Mouse (Mus musculus) kidney, postnatal 0 days (tissue): ENCODE results near the gene Tmem95. TPM values are rescaled to one million over a fixed set of nuclear protein-coding genes. Genes with fewer than 3 reads are reported as not detected.

ENCODE experiments used
- ATAC-seq: fragments of 200-750 bp; cut with Nextera tagmentation; replicated peaks from 2 replicates; pipeline ENCODE4 v1.8.0; 2017; ENCODE audit warnings: low read depth, moderate number of reproducible peaks, moderate TSS enrichment, moderate library complexity; ENCODE audit not compliant: low FRiP score
- DNase-seq: peaks from one replicate; pipeline ENCODE4 v3.0.0-alpha.2; 2016; ENCODE audit warnings: low spot score
- H3K27ac ChIP-seq: fragments of 300-500 bp; sonication (generic); 2 replicates; pipeline ENCODE4 v1.5.1; 2014; ENCODE audit warnings: mild to moderate bottlenecking
- H3K27me3 ChIP-seq: fragments of 300-500 bp; sonication (generic); 2 replicates; pipeline ENCODE4 v1.6.1; 2014; ENCODE audit warnings: low read length, mixed read lengths; ENCODE audit not compliant: insufficient read depth
- H3K36me3 ChIP-seq: fragments of 300-500 bp; sonication (generic); 2 replicates; pipeline ENCODE4 v1.6.1; 2014; ENCODE audit warnings: low read length, mixed read lengths; ENCODE audit not compliant: insufficient read depth
- H3K4me1 ChIP-seq: fragments of 300-500 bp; sonication (generic); replicated peaks from 2 replicates; pipeline ENCODE4 v1.6.1; 2014; ENCODE audit warnings: antibody characterized with exemption, low read length, mixed read lengths; ENCODE audit not compliant: insufficient read depth
- H3K4me2 ChIP-seq: fragments of 300-500 bp; sonication (generic); 2 replicates; pipeline ENCODE4 v1.6.1; 2014; ENCODE audit warnings: mild to moderate bottlenecking, low read length, moderate library complexity, mixed read lengths
- H3K4me3 ChIP-seq: fragments of 300-500 bp; sonication (generic); replicated peaks from 2 replicates; pipeline ENCODE4 v1.5.1; 2014; ENCODE audit warnings: low read depth, low read length
- H3K9ac ChIP-seq: fragments of 300-500 bp; sonication (generic); 2 replicates; pipeline ENCODE4 v1.6.1; 2014; ENCODE audit warnings: low read depth, low read length
- H3K9me3 ChIP-seq: fragments of 300-500 bp; sonication (generic); replicated peaks from 2 replicates; pipeline ENCODE4 v1.6.1; 2016; ENCODE audit warnings: low read length, inconsistent platforms, mixed read lengths
- CTCF ChIP-seq: IDR thresholded peaks from 2 replicates; pipeline ENCODE4 v1.5.1; 2016; ENCODE audit warnings: antibody characterized with exemption, low read depth, mild to moderate bottlenecking, moderate library complexity
- WGBS: fragments of 180-500 bp; shearing (Covaris S2); extraction: QIAGEN DNeasy Blood & Tissue Kit; methylation state at CpG from one replicate; pipeline ENCODE4 v1.1.7; 2014; 5-methylcytosine and 5-hydroxymethylcytosine counted together
- polyA plus RNA-seq: library from polyadenylated mRNA; unstranded; fragments of >200 nt; fragmentation: Nextera tagmentation; extraction: Ambion mirVana; gene quantifications from 2 replicates; pipeline ENCODE4 v1.2.1, GENCODE M21; 2015

The Tmem95 gene
- polyA plus RNA-seq, 1 experiment from 2014 or later: not detected

DNA sequence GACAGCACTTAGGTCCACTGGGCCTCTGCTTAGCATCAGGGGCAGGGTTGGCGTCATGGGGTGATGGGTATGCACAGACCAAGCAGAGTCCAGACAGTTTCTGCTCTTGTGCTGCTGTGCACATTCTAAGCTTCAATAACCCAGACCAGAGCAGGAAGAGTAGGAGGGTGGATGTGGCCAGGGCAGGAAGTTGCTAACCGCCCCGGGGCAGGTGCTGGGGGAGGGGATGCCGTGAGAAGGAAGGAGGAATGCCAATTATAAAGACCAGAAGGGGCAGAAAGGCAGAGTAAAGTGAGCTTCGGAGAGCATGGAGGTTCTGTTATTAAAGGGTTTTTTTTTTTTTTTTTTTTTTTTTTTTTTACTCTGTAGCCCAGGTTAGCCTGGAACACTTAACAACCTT lies 16.9 kb upstream of the Tmem95 start:
- Histone ChIP-seq H3K4me1 (peaks cover 3% of the 10 kb centered on the region; the same call in 1 of the 2 replicates), H3K36me3 (no peaks in the 10 kb centered on the region), H3K4me2 (no peak overlapping the region), H3K27me3 (no peaks in the 10 kb centered on the region), H3K9ac (no peak overlapping the region), H3K4me3 (no peak overlapping the region), H3K9me3 (no peaks in the 10 kb centered on the region), H3K27ac (no peak overlapping the region; the same call in 1 of the 2 replicates)
- ATAC-seq: no peak
- no peak for DNase-seq
- TF ChIP-seq CTCF: no peak
- WGBS: 65% methylated on average over 5 of the region's 5 CpGs

DNA sequence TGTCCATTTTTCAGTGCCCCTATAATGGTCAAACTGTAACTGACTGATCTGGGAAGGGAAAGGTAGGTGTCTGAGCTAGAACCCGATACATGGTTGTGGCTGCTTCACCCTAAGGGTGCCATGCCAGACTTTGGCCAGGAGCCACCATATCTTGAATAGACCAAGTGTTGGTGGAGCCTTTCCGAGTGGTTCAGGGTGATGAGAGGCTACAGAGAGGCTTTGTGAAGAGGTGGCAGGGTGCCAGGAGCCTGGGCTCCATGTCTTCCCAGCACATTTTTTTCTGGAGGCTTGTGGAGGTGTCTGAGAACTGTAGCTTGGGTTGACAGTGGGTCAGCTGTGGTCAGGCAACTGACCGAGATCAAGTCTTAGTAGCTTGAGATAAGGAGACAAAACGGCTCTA lies 13.7 kb upstream of the Tmem95 start:
- no peaks in the 10 kb centered on the region for H3K27me3 ChIP-seq
- H3K36me3 ChIP-seq: no peaks in the 10 kb centered on the region
- ATAC-seq (no peak), DNase-seq (no peak)
- 76% methylated on average over 4 of the region's 4 CpGs for WGBS
- H3K4me2 ChIP-seq: no peak overlapping the region
- H3K9ac ChIP-seq: no peak overlapping the region
- H3K4me1 ChIP-seq: no peaks in the 10 kb centered on the region
- H3K27ac ChIP-seq: no peak overlapping the region
- H3K9me3 ChIP-seq: no peaks in the 10 kb centered on the region
- TF ChIP-seq CTCF: no peak
- H3K4me3 ChIP-seq: no peak overlapping the region

DNA sequence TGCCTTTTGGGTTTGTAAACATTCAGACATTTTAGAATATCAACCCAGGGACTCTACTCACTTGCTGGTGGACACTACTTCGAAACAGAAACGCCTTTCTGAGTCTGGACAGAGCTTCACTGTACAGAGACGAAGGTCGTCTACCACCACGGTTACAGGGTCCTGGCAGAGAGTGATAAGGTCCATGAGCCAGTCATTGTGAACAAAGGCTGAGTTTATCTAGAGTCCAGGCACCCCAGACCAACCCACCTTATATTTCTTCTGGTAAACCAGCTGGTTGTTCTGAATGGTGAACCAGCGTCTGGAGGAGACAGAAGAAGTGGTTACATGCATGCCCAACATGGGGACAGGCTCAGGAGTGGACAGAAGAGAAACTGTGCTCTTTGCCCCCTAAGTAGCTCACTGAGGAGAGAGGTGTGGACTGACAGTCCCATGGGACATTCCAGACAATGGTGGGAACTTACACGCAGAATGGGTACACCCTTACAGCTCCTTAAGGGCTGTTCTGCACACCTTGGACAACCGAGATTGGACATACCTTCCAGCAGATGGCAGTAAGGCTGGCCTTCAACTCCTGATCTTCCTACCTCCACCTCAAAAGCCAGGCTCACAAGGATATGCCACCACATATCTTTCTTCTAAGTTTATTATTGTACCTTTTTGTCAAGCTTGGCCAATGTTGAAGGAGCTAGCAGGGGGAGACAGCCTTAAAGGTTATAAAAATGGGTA lies 9.3 kb upstream of the Tmem95 start:
- peak; percentile 77 for TF ChIP-seq CTCF
- Histone ChIP-seq H3K27me3 (no peaks in the 10 kb centered on the region), H3K4me3 (no peak overlapping the region), H3K9me3 (no peaks in the 10 kb centered on the region), H3K27ac (no peak overlapping the region), H3K9ac (no peak overlapping the region), H3K4me1 (no peaks in the 10 kb centered on the region), H3K4me2 (no peak overlapping the region), H3K36me3 (no peaks in the 10 kb centered on the region)
- WGBS: 71% methylated on average over 8 of the region's 8 CpGs
- no peak for DNase-seq
- no peak for ATAC-seq

DNA sequence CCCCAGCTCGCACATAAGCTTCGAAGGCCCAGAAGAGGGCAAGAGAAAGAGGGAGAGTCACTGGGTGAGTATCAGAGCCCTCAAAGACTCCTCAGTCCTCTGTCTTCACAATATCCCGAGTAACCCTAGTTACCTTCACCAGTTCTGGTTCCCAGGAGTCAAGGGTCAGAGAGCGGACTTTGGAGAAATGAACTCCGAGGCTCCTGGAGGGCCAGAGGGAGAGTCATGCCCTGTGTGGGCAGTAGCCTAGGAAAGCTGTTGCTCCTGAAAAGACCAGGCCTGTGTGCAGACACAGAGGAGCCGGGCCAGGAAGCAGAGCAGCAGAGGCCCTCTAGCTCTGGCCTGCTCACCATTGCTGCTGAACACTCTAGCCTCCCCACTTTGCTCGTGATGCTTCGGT lies 6.8 kb upstream of the Tmem95 start:
- H3K4me2 ChIP-seq: peak overlapping the region; percentile 30; the same call in 1 of the 2 replicates
- TF ChIP-seq CTCF: no peak
- no peaks in the 10 kb centered on the region for H3K9me3 ChIP-seq
- H3K36me3 ChIP-seq: no peaks in the 10 kb centered on the region
- H3K9ac ChIP-seq: no peak overlapping the region
- peaks cover 11% of the 10 kb centered on the region; the same call in 1 of the 2 replicates for H3K4me1 ChIP-seq
- H3K4me3 ChIP-seq: no peak overlapping the region
- H3K27ac ChIP-seq: peak overlapping the region; percentile 2; the same call in 1 of the 2 replicates
- 66% methylated on average over 8 of the region's 8 CpGs for WGBS
- ATAC-seq (no peak), DNase-seq (no peak)
- no peaks in the 10 kb centered on the region for H3K27me3 ChIP-seq

DNA sequence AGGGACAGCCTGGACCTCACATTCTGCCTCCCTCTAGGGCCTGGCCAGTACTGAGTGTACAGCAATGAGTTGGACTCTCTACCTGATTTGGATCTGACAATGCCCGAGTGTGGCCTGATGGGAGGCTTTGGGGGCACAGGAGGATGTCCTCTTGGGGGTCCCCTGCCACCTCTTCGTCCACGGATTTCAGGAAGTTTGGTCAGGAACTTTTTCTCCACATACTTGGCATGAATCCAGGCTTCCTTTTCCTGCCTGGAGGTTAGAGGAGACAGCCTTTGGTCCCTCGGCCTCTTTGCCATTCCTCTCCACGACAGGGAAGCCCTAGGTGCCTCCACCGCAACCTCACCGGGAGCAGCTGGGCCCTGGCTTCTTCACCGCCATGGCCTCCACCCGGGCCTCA lies 6.4 kb upstream of the Tmem95 start:
- no peaks in the 10 kb centered on the region for H3K9me3 ChIP-seq
- WGBS: 48% methylated on average over 9 of the region's 9 CpGs
- H3K4me1 ChIP-seq: peaks cover 15% of the 10 kb centered on the region
- no peak overlapping the region for H3K4me3 ChIP-seq
- peak overlapping the region; percentile 30; the same call in 1 of the 2 replicates for H3K4me2 ChIP-seq
- TF ChIP-seq CTCF: no peak
- peak overlapping the region; percentile 2; the same call in 1 of the 2 replicates for H3K27ac ChIP-seq
- no peaks in the 10 kb centered on the region for H3K27me3 ChIP-seq
- H3K9ac ChIP-seq: no peak overlapping the region
- DNase-seq (no peak), ATAC-seq (no peak)
- no peaks in the 10 kb centered on the region for H3K36me3 ChIP-seq

DNA sequence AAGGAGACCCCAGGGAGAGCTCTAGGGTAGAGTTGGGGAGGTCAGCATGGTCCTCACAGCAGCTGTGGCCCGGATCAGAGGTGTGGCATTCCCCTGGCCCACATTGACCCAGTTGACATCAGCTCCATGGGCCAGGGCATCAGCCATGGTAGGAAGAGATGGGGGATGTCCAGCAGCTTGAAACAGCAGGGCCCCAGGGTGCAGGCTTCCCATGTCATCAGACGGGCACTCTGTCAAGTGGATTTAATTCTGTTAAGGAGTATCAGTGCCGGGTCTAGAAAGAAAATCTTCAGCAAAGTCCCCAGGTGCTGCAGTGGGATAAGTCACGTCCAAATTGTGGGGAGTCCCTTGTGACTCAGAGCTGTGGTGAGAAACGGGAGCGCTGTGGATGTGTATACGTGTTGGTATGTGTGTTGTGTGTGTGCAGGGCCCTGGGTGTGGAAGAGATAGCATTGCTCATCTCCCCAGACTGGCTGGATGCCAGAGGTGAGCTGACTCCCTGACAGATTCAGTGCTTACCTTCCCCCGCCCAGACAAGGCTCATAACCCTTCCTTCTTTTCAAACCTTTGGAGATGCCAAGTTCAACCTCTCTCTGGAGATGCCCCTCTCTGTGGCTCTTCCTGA lies 5.8 kb upstream of the Tmem95 start:
- WGBS: 82% methylated on average over 8 of the region's 8 CpGs
- H3K27ac ChIP-seq: peak overlapping the region; percentile 2; the same call in 1 of the 2 replicates

More for the DNA sequence above, 5.8 kb upstream of the Tmem95 start:
- H3K4me3 ChIP-seq: no peak overlapping the region
- TF ChIP-seq CTCF: no peak
- no peaks in the 10 kb centered on the region for H3K36me3 ChIP-seq
- H3K9ac ChIP-seq: no peak overlapping the region
- no peak for DNase-seq
- peaks cover 21% of the 10 kb centered on the region for H3K4me1 ChIP-seq
- no peaks in the 10 kb centered on the region for H3K9me3 ChIP-seq
- no peaks in the 10 kb centered on the region for H3K27me3 ChIP-seq
- no peak overlapping the region for H3K4me2 ChIP-seq
- ATAC-seq: no peak
